Mouse (Mus musculus) cerebellum, adult 2 months (tissue): ENCODE measurements around the gene Spink4.

ENCODE experiments used
- CTCF ChIP-seq: fragments of 200-500 bp; IDR thresholded peaks from 2 replicates; pipeline ENCODE4 v1.5.1; 2011; ENCODE audit warnings: low read depth, mild to moderate bottlenecking, control low read depth, low read length, moderate library complexity, borderline replicate concordance; ENCODE audit not compliant: insufficient read depth
- POLR2A ChIP-seq: fragments of 200-500 bp; IDR thresholded peaks from 2 replicates; pipeline ENCODE4 v1.6.1; 2011; ENCODE audit warnings: low read length, control low read depth, borderline replicate concordance; ENCODE audit not compliant: insufficient read depth

DNA sequence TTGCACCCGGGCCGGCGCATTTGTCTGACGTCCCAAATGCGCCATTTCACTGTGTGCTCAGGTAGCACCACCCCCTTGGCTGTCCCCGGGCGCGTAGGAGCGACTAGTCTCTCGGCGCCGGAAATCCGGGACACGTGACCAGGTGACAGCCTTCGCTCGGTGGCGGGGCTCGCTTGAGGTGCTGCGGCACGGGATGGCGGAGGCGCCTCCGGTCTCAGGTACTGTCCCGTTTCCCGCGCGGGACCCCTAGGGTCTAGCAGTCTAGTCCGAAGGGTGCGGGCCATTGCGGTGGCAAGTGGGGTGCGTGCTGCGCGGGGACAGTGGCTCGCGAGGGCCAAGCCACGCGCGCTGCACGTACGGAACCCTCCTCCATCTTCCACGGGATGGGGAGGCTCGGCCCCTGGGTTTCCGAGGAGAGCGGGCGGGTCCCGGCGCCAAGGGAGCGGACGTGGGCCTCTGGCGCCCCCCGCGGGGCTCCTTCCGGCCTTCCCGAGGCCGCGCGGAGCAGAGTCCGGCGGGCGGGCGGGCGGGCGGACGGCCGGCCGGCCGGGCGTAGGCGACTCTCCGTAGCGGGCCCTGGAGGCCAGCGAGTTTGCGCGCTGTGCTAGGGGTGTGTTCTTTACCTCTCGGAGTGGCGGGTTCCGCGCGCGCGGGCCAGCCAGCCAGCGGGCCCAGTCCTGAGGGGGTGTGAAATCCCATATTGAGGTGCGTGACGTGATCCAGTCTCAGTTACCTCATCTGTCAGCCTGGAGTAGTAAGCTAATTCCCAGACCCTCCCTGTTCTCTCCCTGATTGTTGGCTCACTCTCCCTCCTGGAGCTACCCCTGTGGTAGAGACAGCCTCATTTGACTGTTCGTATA is 51.2 kb downstream of the Spink4 start, which contains the start of gene Nfx1:
- peak; percentile 85 for TF ChIP-seq POLR2A
- no peak for TF ChIP-seq CTCF
